Comparison of ENCODE assay signal across 27 mouse cellular contexts in genomic region chr11:81706996-81707395, GRCm38 (mm10).
"Had no signal": no experiment of that assay in that cellular context is flagged by ENCODE, and none has a peak within 500 bp of the region (broad histone marks: within the 10 kb centered on the region; RNA-seq: fewer than 3 reads in every experiment).

No protein-coding gene starts in this region.

- ATAC-seq: hindbrain, embryonic 16.5 days; inflammation-experienced regulatory T-cells, adult 6 months; intestine, embryonic 15.5 days; intestine, postnatal 0 days had no signal

- H3K4me2 ChIP-seq: heart, embryonic 11.5 days; heart, embryonic 13.5 days; heart, embryonic 15.5 days; hindbrain, embryonic 12.5 days; hindbrain, embryonic 14.5 days; intestine, embryonic 15.5 days; limb, embryonic 12.5 days; liver, embryonic 11.5 days had no signal

- DNase-seq: gastrocnemius, adult 2 months; gastrocnemius, postnatal 10 days; gastrocnemius, postnatal 25 days; heart, adult 2 months; heart, postnatal 4 days; kidney, adult 18-20 months; kidney, adult 8-10 months; kidney, postnatal 10 days; kidney, postnatal 25 days; kidney, postnatal 4 days; liver; lung, adult 18-20 months had no signal

- H3K36me3 ChIP-seq: heart, embryonic 13.5 days; heart, embryonic 15.5 days; hindbrain, embryonic 10.5 days; hindbrain, embryonic 12.5 days; intestine, embryonic 15.5 days; limb, embryonic 10.5 days; limb, embryonic 12.5 days had no signal

- H3K4me1 ChIP-seq: heart, embryonic 13.5 days; heart, embryonic 15.5 days; hindbrain, embryonic 12.5 days; intestine, embryonic 15.5 days; limb, embryonic 10.5 days; limb, embryonic 12.5 days had no signal

- H3K9me3 ChIP-seq: heart, embryonic 13.5 days; heart, embryonic 15.5 days; hindbrain, embryonic 10.5 days; hindbrain, embryonic 12.5 days; intestine, embryonic 15.5 days; limb, embryonic 10.5 days; limb, embryonic 12.5 days had no signal

- H3K4me3 ChIP-seq: gastrocnemius, adult 2 months; heart, adult 2 months; heart, embryonic 13.5 days; heart, embryonic 15.5 days; hindbrain, embryonic 10.5 days; hindbrain, embryonic 12.5 days; intestine, embryonic 15.5 days; layer of hippocampus, adult 2 months; limb, embryonic 10.5 days; limb, embryonic 12.5 days had no signal

- H3K9ac ChIP-seq: heart, embryonic 13.5 days; heart, embryonic 15.5 days; hindbrain, embryonic 12.5 days; hindbrain, embryonic 14.5 days; intestine, embryonic 15.5 days; limb, embryonic 12.5 days; liver, embryonic 14.5 days had no signal

- H3K27me3 ChIP-seq: heart, embryonic 13.5 days; heart, embryonic 15.5 days; hindbrain, embryonic 12.5 days; intestine, embryonic 15.5 days; limb, embryonic 12.5 days had no signal

- H3K27ac ChIP-seq: gastrocnemius, adult 2 months; heart, adult 2 months; heart, embryonic 13.5 days; heart, embryonic 15.5 days; hindbrain, embryonic 10.5 days; hindbrain, embryonic 12.5 days; hindbrain, embryonic 14.5 days; intestine, embryonic 15.5 days; layer of hippocampus, adult 2 months; limb, embryonic 10.5 days; limb, embryonic 12.5 days; liver, embryonic 14.5 days had no signal
